Mouse (Mus musculus) splenic B cell, adult 2 months (primary cell): ENCODE data around the gene Slc29a3.

Source experiments
- DNase-seq: peaks from one replicate; pipeline ENCODE4 v3.0.0-alpha.2; 2011; ENCODE audit warnings: low read depth, low spot score
- H3K27me3 ChIP-seq: 2 replicates; pipeline ENCODE4 v1.6.1; 2012; ENCODE audit warnings: mild to moderate bottlenecking, low read length, moderate library complexity, mixed read lengths; ENCODE audit not compliant: control insufficient read depth, poor library complexity, insufficient read depth, severe bottlenecking
- H3K36me3 ChIP-seq: 2 replicates; pipeline ENCODE4 v1.6.1; 2012; ENCODE audit warnings: mild to moderate bottlenecking, low read length, moderate library complexity, mixed read lengths; ENCODE audit not compliant: control insufficient read depth, poor library complexity, insufficient read depth, severe bottlenecking

The Slc29a3 gene

GRCm38 (mm10) chr10:60752040-60753020 lies at the start of gene Slc29a3:
Gene Slc29a3, minus strand, starts transcription at chr10:60752794.
- Histone ChIP-seq H3K27me3 (no peaks in the 10 kb centered on the region), H3K36me3 (peaks cover 2% of the 10 kb centered on the region; the same call in 1 of the 2 replicates)
- DNase-seq, result peak; percentile 96

DNA sequence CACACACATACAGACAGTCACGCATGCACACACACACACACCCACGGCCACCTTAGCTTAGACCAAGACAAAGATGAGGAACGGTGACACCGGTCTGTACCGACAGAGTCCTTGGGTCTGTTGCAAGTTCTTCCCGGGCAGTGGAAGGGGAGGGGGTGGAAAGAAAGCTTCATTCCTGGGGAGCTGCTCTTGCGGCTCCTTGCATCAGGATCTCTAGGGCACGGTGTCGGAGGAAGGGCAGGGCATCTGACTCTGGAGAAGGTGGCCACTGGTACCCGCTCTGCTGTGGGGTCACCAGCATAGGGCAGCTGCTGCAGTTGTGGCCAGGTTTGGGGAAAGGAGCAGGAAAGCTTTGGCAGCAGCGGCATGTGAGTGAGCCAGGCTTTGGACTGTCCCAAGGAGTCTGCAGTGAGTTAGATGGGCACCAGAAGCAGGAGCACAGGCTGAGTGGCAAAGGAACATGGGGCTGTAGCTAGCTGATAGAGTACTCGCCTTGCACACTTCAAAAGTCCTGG lies 49.4 kb upstream of the Slc29a3 start:
- no peak for DNase-seq
- Histone ChIP-seq H3K27me3 (no peaks in the 10 kb centered on the region), H3K36me3 (no peaks in the 10 kb centered on the region)

- no peaks in the 10 kb centered on the region for H3K36me3 ChIP-seq
- H3K27me3 ChIP-seq, result no peaks in the 10 kb centered on the region
- DNase-seq, result no peak
Observed at GRCm38 (mm10) chr10:60801168-60801897, 48.7 kb upstream of the Slc29a3 start.

DNA sequence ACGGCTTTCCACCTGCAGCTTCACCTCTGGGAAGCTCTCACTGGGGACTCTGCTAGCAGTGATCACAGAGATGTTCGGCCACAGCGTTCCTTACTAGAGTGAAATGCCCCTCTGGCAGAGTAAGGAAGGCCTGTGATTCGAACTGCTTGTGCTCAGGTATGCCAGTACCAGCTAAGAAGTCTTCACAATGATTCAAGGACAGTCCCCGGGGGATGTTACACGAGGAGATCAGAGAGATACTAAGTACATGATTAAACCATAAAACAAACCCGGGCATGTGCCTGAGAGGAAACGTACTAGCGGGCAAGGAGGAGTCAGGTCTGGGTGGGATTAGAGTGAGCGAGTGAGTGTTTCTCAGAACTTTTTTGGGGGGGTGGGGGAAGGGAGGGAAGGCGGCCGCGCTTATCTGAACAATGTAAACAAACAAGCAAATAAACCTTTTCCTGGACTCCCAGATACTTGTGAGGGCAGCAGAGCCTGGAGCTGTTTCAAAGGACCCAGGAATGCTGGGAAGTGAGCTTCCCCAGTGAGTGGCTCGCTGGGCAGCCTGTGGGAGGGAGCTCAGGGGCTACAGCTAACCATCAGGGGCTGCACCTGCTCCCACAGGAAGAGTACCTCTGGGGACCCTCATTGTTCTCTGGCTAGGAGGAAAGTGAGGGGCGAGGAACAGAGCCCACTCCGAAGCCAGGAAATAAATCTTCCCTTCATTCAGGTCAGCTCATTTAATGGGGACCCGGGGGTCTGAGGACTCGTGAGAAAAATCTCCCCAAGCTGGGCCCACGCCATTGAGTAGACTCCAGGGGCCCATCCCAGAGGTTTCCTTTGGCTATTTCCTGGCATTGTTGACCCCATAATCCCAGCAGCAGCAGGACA lies 47.9 kb upstream of the Slc29a3 start:
- Histone ChIP-seq H3K27me3 (no peaks in the 10 kb centered on the region), H3K36me3 (no peaks in the 10 kb centered on the region)
- no peak for DNase-seq

DNA sequence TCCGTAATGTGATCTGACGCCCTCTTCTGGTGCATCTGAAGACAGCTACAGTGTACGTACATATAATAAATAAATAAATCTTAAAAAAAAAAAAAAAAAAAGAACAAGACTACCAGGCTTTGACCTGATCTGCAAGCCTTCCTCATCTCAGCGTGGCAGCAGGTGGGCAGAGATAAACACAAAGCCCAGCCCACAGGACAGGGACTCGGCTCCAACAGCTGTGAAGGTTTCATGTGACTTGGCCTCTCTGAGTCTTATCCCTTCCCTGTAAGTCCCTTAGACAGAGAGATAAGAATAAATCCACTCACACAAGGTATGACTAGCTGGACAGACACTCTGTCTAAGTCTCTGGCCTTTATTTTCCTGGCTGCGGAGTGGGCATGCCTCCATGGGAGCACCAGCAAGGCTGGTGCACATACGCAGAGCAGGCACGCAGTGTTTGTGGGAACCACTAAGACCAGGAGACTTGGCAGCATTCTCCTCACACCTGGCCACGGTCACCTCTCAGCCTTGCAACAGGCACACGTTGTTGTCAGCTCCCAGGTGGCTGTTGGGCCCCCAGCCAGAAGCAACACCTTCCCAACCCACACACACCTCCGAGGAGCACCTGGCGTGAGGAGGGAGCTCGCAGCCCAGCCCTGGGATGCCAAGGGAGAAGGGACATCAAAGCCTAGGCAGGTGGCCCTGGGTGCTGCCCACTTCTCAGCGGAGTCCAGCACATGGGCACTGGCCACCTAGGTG lies 45.3 kb upstream of the Slc29a3 start:
- H3K36me3 ChIP-seq, result no peaks in the 10 kb centered on the region
- DNase-seq, result no peak

DNA sequence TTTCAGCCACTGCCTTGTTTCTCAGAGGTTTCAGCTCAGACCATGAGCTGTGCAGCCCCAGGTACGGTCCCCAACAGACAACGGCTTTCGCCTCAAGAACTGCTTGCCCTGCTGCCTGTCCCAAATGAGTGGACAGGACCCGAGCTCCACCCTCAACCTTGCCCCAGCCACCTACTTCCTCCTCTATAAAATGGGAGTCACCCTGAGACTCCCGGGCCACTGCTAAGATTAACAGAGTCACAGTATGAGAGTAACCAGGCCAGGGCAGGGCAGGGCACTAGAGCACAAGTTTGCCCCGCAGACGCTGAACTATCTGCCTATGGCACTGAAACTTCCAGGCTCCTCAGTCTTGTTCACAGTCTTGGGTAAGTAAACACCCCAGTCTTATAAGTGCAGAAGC lies 43.9 kb upstream of the Slc29a3 start:
- Histone ChIP-seq H3K27me3 (no peaks in the 10 kb centered on the region), H3K36me3 (no peaks in the 10 kb centered on the region)
- no peak for DNase-seq

More for the DNA sequence above, 45.3 kb upstream of the Slc29a3 start:
- H3K27me3 ChIP-seq, result no peaks in the 10 kb centered on the region

DNA sequence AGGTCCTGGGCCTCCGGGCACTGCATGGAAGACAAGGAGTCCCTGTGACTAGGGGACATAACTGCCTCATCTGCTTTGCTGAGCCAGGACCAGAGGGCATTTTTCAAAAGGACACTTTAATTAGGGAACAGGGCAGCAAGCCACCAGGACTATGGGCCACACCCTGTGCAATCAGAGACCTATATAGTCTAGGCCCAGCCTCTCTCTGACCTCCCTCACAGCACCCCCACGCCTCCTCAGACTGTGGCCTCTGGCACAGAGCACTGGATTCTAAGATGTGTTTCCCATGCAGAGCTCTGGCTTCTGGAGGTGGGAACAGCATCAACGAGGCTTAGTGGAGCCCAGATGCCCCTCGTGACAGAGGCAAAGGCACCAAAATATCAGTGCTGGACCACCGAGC lies 43.4 kb upstream of the Slc29a3 start:
- H3K36me3 ChIP-seq, result no peaks in the 10 kb centered on the region
- H3K27me3 ChIP-seq, result no peaks in the 10 kb centered on the region
- DNase-seq, result no peak

- no peak for DNase-seq
Observed at GRCm38 (mm10) chr10:60794792-60795191, 42.2 kb upstream of the Slc29a3 start.

GRCm38 (mm10) chr10:60794374-60794773 lies 41.8 kb upstream of the Slc29a3 start:
- no peak for DNase-seq
- H3K27me3 ChIP-seq, result no peaks in the 10 kb centered on the region
- no peaks in the 10 kb centered on the region for H3K36me3 ChIP-seq

More at GRCm38 (mm10) chr10:60794792-60795191, 42.2 kb upstream of the Slc29a3 start:
- Histone ChIP-seq H3K27me3 (no peaks in the 10 kb centered on the region), H3K36me3 (no peaks in the 10 kb centered on the region)

GRCm38 (mm10) chr10:60792841-60793240 lies 40.2 kb upstream of the Slc29a3 start:
- no peaks in the 10 kb centered on the region for H3K36me3 ChIP-seq
- DNase-seq, result no peak
- H3K27me3 ChIP-seq, result no peaks in the 10 kb centered on the region

GRCm38 (mm10) chr10:60792365-60792764 lies 39.8 kb upstream of the Slc29a3 start:
- H3K27me3 ChIP-seq, result no peaks in the 10 kb centered on the region
- no peak for DNase-seq
- H3K36me3 ChIP-seq, result no peaks in the 10 kb centered on the region

DNA sequence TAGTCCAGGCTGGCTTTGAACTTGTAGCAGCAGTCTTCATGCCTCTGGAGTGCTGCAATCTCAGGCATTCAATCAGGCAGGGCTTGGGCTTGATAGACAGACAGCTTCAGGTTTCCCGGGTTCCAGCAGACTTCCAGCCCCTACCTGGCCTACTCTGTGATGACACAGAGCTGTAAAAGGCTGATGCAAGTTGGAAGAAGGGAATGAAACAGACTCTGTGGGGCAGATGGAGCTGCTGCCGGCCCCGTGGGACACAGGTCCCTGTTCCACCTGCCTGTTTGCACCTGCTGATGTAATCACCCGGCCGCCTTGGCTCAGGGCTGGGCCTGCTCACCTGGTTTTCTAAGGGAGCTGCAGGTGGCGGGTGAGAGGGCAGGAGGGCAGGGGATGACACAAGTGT lies 38.3 kb upstream of the Slc29a3 start:
- Histone ChIP-seq H3K36me3 (no peaks in the 10 kb centered on the region), H3K27me3 (no peaks in the 10 kb centered on the region)
- no peak for DNase-seq

- Histone ChIP-seq H3K27me3 (no peaks in the 10 kb centered on the region), H3K36me3 (no peaks in the 10 kb centered on the region)
- DNase-seq, result no peak
Observed at GRCm38 (mm10) chr10:60787303-60788074, 34.9 kb upstream of the Slc29a3 start.
